21 mouse cellular contexts compared by ENCODE assay signal in the genomic region with DNA sequence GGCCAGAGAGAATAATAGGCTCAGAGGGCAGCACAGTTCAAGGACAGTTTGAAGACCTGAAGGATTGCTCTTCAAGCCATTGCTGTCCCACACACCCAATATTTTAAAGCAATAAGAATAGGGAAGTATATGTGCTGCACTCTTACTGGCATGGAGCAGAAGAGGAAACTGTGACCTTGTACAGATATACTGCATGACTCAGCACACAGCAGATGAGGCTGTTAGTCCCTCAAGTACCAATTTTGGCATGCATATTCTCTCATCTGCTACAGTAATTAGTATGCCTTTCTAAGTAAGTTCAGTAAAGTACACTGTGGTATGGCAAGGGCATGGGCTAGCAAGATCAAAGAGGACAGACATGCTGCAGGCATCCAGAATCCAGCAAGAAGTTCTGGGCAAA.
DNase-seq lines count a peak whose midpoint lies in the region; ATAC-seq and TF ChIP-seq lines count a peak whose summit lies in the region.
"Had no signal": no experiment of that assay in that cellular context is flagged by ENCODE, and none has a peak within 500 bp of the region (broad histone marks: within the 10 kb centered on the region; RNA-seq: fewer than 3 reads in every experiment).

No protein-coding gene starts in this region.

- H3K9me3 ChIP-seq in megakaryocyte, embryonic 14.5 days: no peaks in the 10 kb centered on the region
- H3K9me3 ChIP-seq: forebrain, embryonic 12.5 days; limb, embryonic 12.5 days; midbrain, embryonic 15.5 days; stomach, embryonic 15.5 days had no signal

- H3K36me3 ChIP-seq in megakaryocyte, embryonic 14.5 days (replicated peaks; ENCODE audit: low read length): no peaks in the 10 kb centered on the region
- H3K36me3 ChIP-seq: forebrain, embryonic 12.5 days; limb, embryonic 12.5 days; midbrain, embryonic 15.5 days; stomach, embryonic 15.5 days had no signal

- H3K4me3 ChIP-seq in bone marrow macrophage, adult 2 months (ENCODE audit: insufficient read depth, low read length): no peak overlapping the region
- H3K4me3 ChIP-seq in megakaryocyte, embryonic 14.5 days (replicated peaks): peak overlapping the region; percentile 62
- H3K4me3 ChIP-seq: forebrain, embryonic 12.5 days; limb, embryonic 12.5 days; midbrain, embryonic 15.5 days; stomach, embryonic 15.5 days had no signal

- H3K4me1 ChIP-seq in bone marrow macrophage, adult 2 months (ENCODE audit: control insufficient read depth, insufficient read depth, low read length): peaks cover 4% of the 10 kb centered on the region; the same call in 1 of the 2 replicates
- H3K4me1 ChIP-seq in megakaryocyte, embryonic 14.5 days: peaks cover 6% of the 10 kb centered on the region
- H3K4me1 ChIP-seq: forebrain, embryonic 12.5 days; limb, embryonic 12.5 days; midbrain, embryonic 15.5 days; stomach, embryonic 15.5 days had no signal

- ATAC-seq in frontal cortex, adult (ENCODE audit: low TSS enrichment): peak; percentile 59
- ATAC-seq: hindbrain, embryonic 16.5 days; intestine, postnatal 0 days; midbrain, embryonic 15.5 days had no signal

- TF ChIP-seq CTCF in bone marrow macrophage, adult 2 months (IDR thresholded peaks at IDR 0.05; ENCODE audit: low read depth, low read length): no peak

- H3K27ac ChIP-seq in bone marrow macrophage, adult 2 months (ENCODE audit: insufficient read depth, low read depth, low read length): peak overlapping the region; percentile 16; the same call in 1 of the 2 replicates
- H3K27ac ChIP-seq: forebrain, embryonic 12.5 days; kidney, postnatal 0 days; limb, embryonic 12.5 days; midbrain, embryonic 15.5 days; stomach, embryonic 15.5 days had no signal

- H3K27me3 ChIP-seq in megakaryocyte, embryonic 14.5 days (replicated peaks): no peaks in the 10 kb centered on the region
- H3K27me3 ChIP-seq: forebrain, embryonic 12.5 days; limb, embryonic 12.5 days; midbrain, embryonic 15.5 days; stomach, embryonic 15.5 days had no signal

- TF ChIP-seq POLR2A in bone marrow macrophage, adult 2 months (IDR thresholded peaks at IDR 0.05; ENCODE audit: borderline replicate concordance, low read depth, low read length): no peak

- no peak for DNase-seq in frontal cortex, postnatal 10 days (ENCODE audit: low spot score in 2 of 2)
- DNase-seq in ES-CJ7 (ENCODE audit: low read depth, low spot score): peak; percentile 15
- no peak for DNase-seq in natural killer cell, adult 2 months (ENCODE audit: low spot score in 2 of 2)
- no peak for DNase-seq in kidney, postnatal 36 days
- DNase-seq: adrenal gland, postnatal 10 days; B cell, adult 2 months; cerebellum, postnatal 10 days; gastrocnemius, postnatal 25 days; heart, postnatal 14 days; lung, adult 18-20 months; thymus, postnatal 14 days had no signal
